ENCODE assay signal across 27 mouse cellular contexts in genomic region chr3:31811232-31811631, GRCm38 (mm10).
DNase-seq lines count a peak whose midpoint lies in the region; ATAC-seq lines count a peak whose summit lies in the region.
"Had no signal": no experiment of that assay in that cellular context is flagged by ENCODE, and none has a peak within 500 bp of the region (broad histone marks: within the 10 kb centered on the region; RNA-seq: fewer than 3 reads in every experiment).

No protein-coding gene starts in this region.

- H3K4me2 ChIP-seq in forebrain, embryonic 14.5 days (ENCODE audit: low read length) = no peak overlapping the region
- no peak overlapping the region for H3K4me2 ChIP-seq in forebrain, embryonic 13.5 days
- H3K4me2 ChIP-seq: embryonic facial prominence, embryonic 13.5 days; heart, embryonic 11.5 days; hindbrain, embryonic 13.5 days; intestine, embryonic 15.5 days had no signal

- H3K4me1 ChIP-seq in forebrain, embryonic 14.5 days (ENCODE audit: control insufficient read depth, insufficient read depth, low read length) = no peaks in the 10 kb centered on the region
- H3K4me1 ChIP-seq in forebrain, embryonic 13.5 days = no peaks in the 10 kb centered on the region
- H3K4me1 ChIP-seq: embryonic facial prominence, embryonic 10.5 days; embryonic facial prominence, embryonic 13.5 days; forebrain, embryonic 10.5 days; hindbrain, embryonic 10.5 days; hindbrain, embryonic 13.5 days; intestine, embryonic 15.5 days had no signal

- H3K36me3 ChIP-seq in forebrain, embryonic 14.5 days (ENCODE audit: control insufficient read depth, insufficient read depth, low read length) = no peaks in the 10 kb centered on the region
- H3K36me3 ChIP-seq in forebrain, embryonic 13.5 days (ENCODE audit: poor library complexity, severe bottlenecking) = no peaks in the 10 kb centered on the region
- H3K36me3 ChIP-seq: embryonic facial prominence, embryonic 10.5 days; embryonic facial prominence, embryonic 13.5 days; forebrain, embryonic 10.5 days; hindbrain, embryonic 10.5 days; hindbrain, embryonic 13.5 days; intestine, embryonic 15.5 days had no signal

- H3K27ac ChIP-seq in forebrain, embryonic 14.5 days (ENCODE audit: low read depth, low read length) = no peak overlapping the region
- no peak overlapping the region for H3K27ac ChIP-seq in forebrain, embryonic 13.5 days
- H3K27ac ChIP-seq: embryonic facial prominence, embryonic 10.5 days; embryonic facial prominence, embryonic 13.5 days; forebrain, embryonic 10.5 days; hindbrain, embryonic 10.5 days; hindbrain, embryonic 13.5 days; intestine, embryonic 15.5 days had no signal

- no peak for ATAC-seq in forebrain, embryonic 14.5 days
- ATAC-seq in forebrain, embryonic 13.5 days = no peak
- ATAC-seq in erythroblast, adult 5-6 weeks (replicated peaks; ENCODE audit: low FRiP score, poor library complexity, severe bottlenecking) = no peak
- ATAC-seq: forebrain, embryonic 16.5 days; hindbrain, embryonic 16.5 days; intestine, embryonic 15.5 days; Patski had no signal

- H3K9ac ChIP-seq in forebrain, embryonic 14.5 days (ENCODE audit: low read length) = no peak overlapping the region
- H3K9ac ChIP-seq in forebrain, embryonic 13.5 days = no peak overlapping the region
- H3K9ac ChIP-seq: embryonic facial prominence, embryonic 13.5 days; hindbrain, embryonic 13.5 days; intestine, embryonic 15.5 days had no signal

- H3K27me3 ChIP-seq in forebrain, embryonic 14.5 days (replicated peaks; ENCODE audit: control insufficient read depth, insufficient read depth, low read length) = no peaks in the 10 kb centered on the region
- no peaks in the 10 kb centered on the region for H3K27me3 ChIP-seq in forebrain, embryonic 13.5 days
- H3K27me3 ChIP-seq: embryonic facial prominence, embryonic 13.5 days; hindbrain, embryonic 13.5 days; intestine, embryonic 15.5 days had no signal

- H3K4me3 ChIP-seq in forebrain, embryonic 14.5 days (ENCODE audit: low read depth, low read length) = no peak overlapping the region
- H3K4me3 ChIP-seq in forebrain, embryonic 13.5 days = no peak overlapping the region
- H3K4me3 ChIP-seq: embryonic facial prominence, embryonic 10.5 days; embryonic facial prominence, embryonic 13.5 days; forebrain, embryonic 10.5 days; hindbrain, embryonic 10.5 days; hindbrain, embryonic 13.5 days; intestine, embryonic 15.5 days had no signal

- 73% methylated on average over 4 of the region's 4 CpGs for WGBS in forebrain, embryonic 14.5 days
- WGBS in forebrain, embryonic 13.5 days = 69% methylated on average over 4 of the region's 4 CpGs

- peak; percentile 12 for DNase-seq in forebrain, embryonic 14.5 days (ENCODE audit: low spot score)
- DNase-seq in heart, adult 11 months = peak; percentile 35
- no peak for DNase-seq in heart, postnatal 14 days
- peak; percentile 28 for DNase-seq in retina, embryonic 14.5 days (ENCODE audit: low spot score)
- DNase-seq: adrenal gland, postnatal 10 days; adrenal gland, postnatal 36 days; cerebellum, adult 11 months; cerebellum, adult 2 months; cerebellum, adult 9-11 months; cerebellum, postnatal 25 days; embryo, embryonic 11 days; gastrocnemius, postnatal 10 days; gastrocnemius, postnatal 36 days; heart, postnatal 36 days; kidney, adult 11 months had no signal

- intact Hi-C loops in heart, postnatal 14 days (cut with DNase I) = no loop called here

- no peaks in the 10 kb centered on the region for H3K9me3 ChIP-seq in forebrain, embryonic 14.5 days (replicated peaks; ENCODE audit: control insufficient read depth, low read length)
- H3K9me3 ChIP-seq in forebrain, embryonic 13.5 days (replicated peaks) = no peaks in the 10 kb centered on the region
- H3K9me3 ChIP-seq: embryonic facial prominence, embryonic 10.5 days; embryonic facial prominence, embryonic 13.5 days; forebrain, embryonic 10.5 days; hindbrain, embryonic 10.5 days; intestine, embryonic 15.5 days had no signal

Comparison
In these comparisons a context has a peak if more than half of its experiments do, and no peak if none do; other contexts are left out.
1. DNase-seq: peak in forebrain, embryonic 14.5 days (single experiment), heart, adult 11 months (single experiment) and retina, embryonic 14.5 days (single experiment); none in heart, postnatal 14 days (0 of 2).